Mouse (Mus musculus) thymus, adult 2 months (tissue): ENCODE results near the gene 5730409E04Rik.

Experiments used
- CTCF ChIP-seq: fragments of 200-500 bp; IDR thresholded peaks from 2 replicates; pipeline ENCODE4 v1.5.1; 2012; ENCODE audit warnings: mild to moderate bottlenecking, control low read depth, low read length, moderate library complexity, borderline replicate concordance; ENCODE audit not compliant: control insufficient read depth, poor library complexity, insufficient read depth; ENCODE audit errors: extremely low read depth
- POLR2A ChIP-seq: fragments of 200-500 bp; IDR thresholded peaks from 2 replicates; pipeline ENCODE4 v1.6.1; 2012; ENCODE audit warnings: mild to moderate bottlenecking, low read length, control low read depth, moderate library complexity; ENCODE audit not compliant: control insufficient read depth, poor library complexity, insufficient read depth; ENCODE audit errors: extremely low read depth

- TF ChIP-seq CTCF (no peak), POLR2A (no peak)
Observed at GRCm38 (mm10) chr4:126653148-126653547, 43.5 kb downstream of the 5730409E04Rik start.
